Mouse (Mus musculus) liver, adult 2 months (tissue): ENCODE data around the gene Cks2.

ENCODE experiments used
- CTCF ChIP-seq: fragments of 200-500 bp; IDR thresholded peaks from 2 replicates; pipeline ENCODE4 v1.5.1; 2011; ENCODE audit warnings: low read depth, low read length, control low read depth
- POLR2A ChIP-seq: fragments of 200-500 bp; IDR thresholded peaks from 2 replicates; pipeline ENCODE4 v1.6.1; 2011; ENCODE audit warnings: low read length, control low read depth; ENCODE audit not compliant: insufficient read depth; ENCODE audit errors: extremely low read depth

GRCm38 (mm10) chr13:51642171-51642778 lies 2.8 kb upstream of the Cks2 start:
- no peak for TF ChIP-seq CTCF
- TF ChIP-seq POLR2A = no peak
